Mouse (Mus musculus) midbrain, embryonic 16.5 days (tissue): ENCODE data around the gene Scg5. TPM values are rescaled to one million over a fixed set of nuclear protein-coding genes. Genes with fewer than 3 reads are reported as not detected.

Source experiments
- ATAC-seq: fragments of 200-750 bp; cut with Nextera tagmentation; 2 replicates; pipeline ENCODE4 v1.8.0; 2017; ENCODE audit warnings: moderate TSS enrichment
- H3K27ac ChIP-seq: fragments of 300-500 bp; sonication (generic); 2 replicates; pipeline ENCODE4 v1.5.1; 2014; ENCODE audit warnings: mild to moderate bottlenecking, low read length, mixed read lengths
- H3K27me3 ChIP-seq: fragments of 300-500 bp; sonication (generic); 2 replicates; pipeline ENCODE4 v1.6.1; 2014; ENCODE audit warnings: low read depth, low read length, mixed read lengths; ENCODE audit not compliant: control insufficient read depth, insufficient read depth
- H3K36me3 ChIP-seq: fragments of 300-500 bp; sonication (generic); 2 replicates; pipeline ENCODE4 v1.6.1; 2014; ENCODE audit warnings: mild to moderate bottlenecking, low read length, moderate library complexity, mixed read lengths; ENCODE audit not compliant: control insufficient read depth, insufficient read depth
- H3K4me1 ChIP-seq: fragments of 300-500 bp; sonication (generic); 2 replicates; pipeline ENCODE4 v1.6.1; 2014; ENCODE audit warnings: mild to moderate bottlenecking, low read length, mixed read lengths; ENCODE audit not compliant: control insufficient read depth, insufficient read depth
- H3K4me2 ChIP-seq: fragments of 300-500 bp; sonication (generic); 2 replicates; pipeline ENCODE4 v1.6.1; 2014; ENCODE audit warnings: mild to moderate bottlenecking, low read length, mixed read lengths
- H3K4me3 ChIP-seq: fragments of 300-500 bp; sonication (generic); 2 replicates; pipeline ENCODE4 v1.5.1; 2014; ENCODE audit warnings: low read depth, mild to moderate bottlenecking, low read length, moderate library complexity, mixed read lengths
- H3K9ac ChIP-seq: fragments of 300-500 bp; sonication (generic); 2 replicates; pipeline ENCODE4 v1.6.1; 2014; ENCODE audit warnings: low read depth, low read length, mixed read lengths
- H3K9me3 ChIP-seq: fragments of 300-500 bp; sonication (generic); replicated peaks from 2 replicates; pipeline ENCODE4 v1.6.1; 2014; ENCODE audit warnings: mild to moderate bottlenecking, low read length, mixed read lengths; ENCODE audit not compliant: control insufficient read depth, poor library complexity, severe bottlenecking
- WGBS: fragments of 180-500 bp; shearing (Covaris S2); extraction: QIAGEN DNeasy Blood & Tissue Kit; methylation state at CpG from one replicate; pipeline ENCODE4 v1.1.7; 2014; 5-methylcytosine and 5-hydroxymethylcytosine counted together
- polyA plus RNA-seq: library from polyadenylated mRNA; unstranded; fragments of >200 nt; fragmentation: Nextera tagmentation; extraction: Ambion mirVana; gene quantifications from 2 replicates; pipeline ENCODE4 v1.2.1, GENCODE M21; 2015

Gene Scg5
- polyA plus RNA-seq, 1 experiment from 2014 or later = 297 TPM

GRCm38 (mm10) chr2:113841656-113842437 lies 12.9 kb upstream of the Scg5 start:
- Histone ChIP-seq H3K9me3 (no peaks in the 10 kb centered on the region), H3K27me3 (no peaks in the 10 kb centered on the region), H3K4me1 (no peaks in the 10 kb centered on the region), H3K27ac (no peak overlapping the region), H3K4me3 (no peak overlapping the region), H3K9ac (no peak overlapping the region), H3K36me3 (no peaks in the 10 kb centered on the region), H3K4me2 (no peak overlapping the region)
- no peak for ATAC-seq
- 93% methylated on average over 4 of the region's 4 CpGs for WGBS

- Histone ChIP-seq H3K27ac (no peak overlapping the region), H3K9ac (no peak overlapping the region), H3K36me3 (no peaks in the 10 kb centered on the region), H3K4me3 (no peak overlapping the region), H3K9me3 (no peaks in the 10 kb centered on the region), H3K4me1 (no peaks in the 10 kb centered on the region), H3K27me3 (no peaks in the 10 kb centered on the region), H3K4me2 (no peak overlapping the region)
- 90% methylated on average over 4 of the region's 4 CpGs for WGBS
- ATAC-seq = no peak
These were observed 10.6 kb upstream of the Scg5 start for GRCm38 (mm10) chr2:113839488-113839887.

DNA sequence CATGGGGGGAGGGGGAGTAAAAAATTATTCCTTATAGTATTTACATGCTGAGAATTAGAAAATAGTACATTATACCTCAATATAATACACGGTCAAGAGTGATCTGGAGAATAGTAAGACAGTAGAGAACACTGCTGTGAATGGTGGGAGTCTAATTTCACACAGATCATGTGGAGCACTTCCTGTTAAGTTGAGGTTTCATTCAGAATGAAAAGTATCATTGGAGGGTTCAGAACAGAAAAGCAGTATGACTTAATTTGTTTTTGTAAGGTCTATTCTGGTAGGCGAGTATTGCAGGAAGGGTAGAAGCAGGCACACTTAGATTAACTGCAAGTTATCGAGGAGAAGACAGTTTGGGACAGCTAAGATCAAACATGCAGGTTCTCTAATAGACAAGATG lies 6.3 kb upstream of the Scg5 start:
- no peaks in the 10 kb centered on the region for H3K27me3 ChIP-seq
- H3K27ac ChIP-seq = no peak overlapping the region
- H3K4me2 ChIP-seq = no peak overlapping the region
- no peaks in the 10 kb centered on the region for H3K36me3 ChIP-seq
- no peak overlapping the region for H3K4me3 ChIP-seq
- H3K9me3 ChIP-seq = no peaks in the 10 kb centered on the region
- no peaks in the 10 kb centered on the region for H3K4me1 ChIP-seq
- ATAC-seq = no peak
- no peak overlapping the region for H3K9ac ChIP-seq
- WGBS = 88% methylated on average over 3 of the region's 3 CpGs

DNA sequence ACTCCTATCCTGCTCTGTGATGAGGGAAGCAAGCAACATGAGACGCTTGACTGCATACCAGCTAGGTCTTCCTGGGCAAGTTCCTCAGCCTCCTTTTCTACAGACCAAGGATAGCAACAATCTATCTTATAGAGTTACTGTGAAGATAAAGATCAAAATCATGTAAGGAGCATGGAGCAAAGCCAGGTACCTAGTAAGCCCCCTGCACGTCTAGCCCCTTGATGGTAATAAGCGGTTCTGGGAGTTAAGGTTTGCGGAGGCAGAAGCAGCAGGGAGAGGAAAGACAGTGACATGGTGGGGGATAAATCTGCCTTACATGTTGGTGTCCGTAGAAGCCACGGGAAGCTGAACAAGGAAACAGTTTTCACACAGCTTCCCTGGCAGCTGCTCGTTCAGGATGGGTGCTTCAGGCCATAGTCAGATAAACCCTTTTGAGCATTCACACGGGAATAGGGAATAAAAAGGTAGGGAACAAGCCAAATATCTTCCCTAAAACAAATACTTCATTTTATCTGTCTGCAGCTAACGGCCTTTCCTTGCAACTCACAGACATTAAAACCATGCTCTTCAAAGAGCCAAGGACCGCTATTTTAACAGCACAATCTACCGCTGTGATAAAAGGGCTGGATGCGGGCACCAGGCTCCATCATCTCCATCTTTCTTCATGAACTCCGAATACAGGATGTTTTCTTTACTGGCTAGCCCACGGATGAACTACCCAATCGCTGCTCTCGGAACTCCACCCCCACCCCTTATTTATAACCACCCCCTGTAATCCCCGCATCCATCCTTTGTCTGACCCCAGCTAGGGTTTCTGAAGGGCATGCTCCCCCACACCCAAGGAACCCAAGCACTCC lies 607 bp downstream of the Scg5 start:
- Histone ChIP-seq H3K9ac (peak overlapping the region; percentile 76), H3K4me3 (peak overlapping the region; percentile 51), H3K4me2 (peak overlapping the region; percentile 75), H3K9me3 (no peaks in the 10 kb centered on the region), H3K36me3 (no peaks in the 10 kb centered on the region), H3K27me3 (no peaks in the 10 kb centered on the region), H3K27ac (peak overlapping the region; percentile 96), H3K4me1 (peaks cover 37% of the 10 kb centered on the region)
- ATAC-seq = peak; percentile 95
- 3% methylated on average over 17 of the region's 17 CpGs for WGBS

- Histone ChIP-seq H3K27me3 (no peaks in the 10 kb centered on the region), H3K36me3 (peaks cover 8% of the 10 kb centered on the region; the same call in 1 of the 2 replicates), H3K27ac (no peak overlapping the region), H3K9ac (no peak overlapping the region), H3K4me1 (peaks cover 31% of the 10 kb centered on the region), H3K4me3 (no peak overlapping the region), H3K9me3 (no peaks in the 10 kb centered on the region), H3K4me2 (no peak overlapping the region)
- ATAC-seq = no peak
- WGBS = 2% methylated on average over 2 of the region's 2 CpGs
These were observed 5.0 kb downstream of the Scg5 start for GRCm38 (mm10) chr2:113823909-113824308.

GRCm38 (mm10) chr2:113822367-113822766 lies 6.6 kb downstream of the Scg5 start:
- H3K9ac ChIP-seq = no peak overlapping the region
- H3K4me2 ChIP-seq = no peak overlapping the region
- peaks cover 12% of the 10 kb centered on the region for H3K36me3 ChIP-seq
- no peaks in the 10 kb centered on the region for H3K9me3 ChIP-seq
- H3K4me1 ChIP-seq = peaks cover 27% of the 10 kb centered on the region
- 94% methylated on average over 8 of the region's 8 CpGs for WGBS
- no peaks in the 10 kb centered on the region for H3K27me3 ChIP-seq
- ATAC-seq = no peak
- no peak overlapping the region for H3K4me3 ChIP-seq
- H3K27ac ChIP-seq = no peak overlapping the region

GRCm38 (mm10) chr2:113821176-113821734 lies 7.7 kb downstream of the Scg5 start:
- Histone ChIP-seq H3K4me3 (no peak overlapping the region), H3K27me3 (no peaks in the 10 kb centered on the region), H3K4me1 (peaks cover 16% of the 10 kb centered on the region), H3K36me3 (peaks cover 16% of the 10 kb centered on the region), H3K27ac (no peak overlapping the region), H3K9ac (no peak overlapping the region), H3K4me2 (no peak overlapping the region), H3K9me3 (no peaks in the 10 kb centered on the region)
- 89% methylated on average over 12 of the region's 12 CpGs for WGBS
- ATAC-seq = no peak

DNA sequence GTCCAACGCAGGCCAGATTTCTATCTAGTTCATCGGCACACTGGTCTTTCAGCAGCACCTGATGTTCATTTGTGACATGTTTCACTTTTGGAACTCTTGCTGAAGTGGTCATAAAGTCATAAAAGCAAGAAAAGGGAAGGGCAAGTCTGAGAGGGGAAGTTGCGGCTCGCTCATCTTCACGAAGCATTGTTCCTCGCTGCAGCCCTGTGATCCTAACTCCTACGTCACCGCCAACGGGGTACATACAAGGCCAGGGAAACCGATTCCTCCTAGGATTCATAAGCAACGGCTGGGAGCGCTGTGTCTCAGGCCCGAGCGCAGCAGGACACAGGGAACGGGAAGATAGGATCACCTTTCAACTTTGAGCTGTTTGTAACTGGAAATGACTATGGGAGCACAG lies 8.8 kb downstream of the Scg5 start:
- Histone ChIP-seq H3K9me3 (no peaks in the 10 kb centered on the region), H3K4me1 (peaks cover 5% of the 10 kb centered on the region), H3K4me3 (no peak overlapping the region), H3K27ac (no peak overlapping the region), H3K36me3 (peaks cover 16% of the 10 kb centered on the region), H3K9ac (no peak overlapping the region), H3K4me2 (no peak overlapping the region), H3K27me3 (no peaks in the 10 kb centered on the region)
- WGBS = 96% methylated on average over 15 of the region's 15 CpGs
- no peak for ATAC-seq
